Mouse (Mus musculus): ENCODE data around the gene Dsp.

The Dsp gene

GRCm38 (mm10) chr13:38193406-38193805, 42.3 kb downstream of the Dsp start:
- CTCF ChIA-PET: no interaction called here

GRCm38 (mm10) chr13:38201413-38201812, 50.3 kb downstream of the Dsp start:
- CTCF ChIA-PET: no interaction called here

GRCm38 (mm10) chr13:38204171-38204570, 53.1 kb downstream of the Dsp start:
- CTCF ChIA-PET: no interaction called here

- CTCF ChIA-PET: no interaction called here
Measured at GRCm38 (mm10) chr13:38204702-38205482, 53.8 kb downstream of the Dsp start, which contains the start of gene Snrnp48. Gene Snrnp48 (plus strand): TSS chr13:38204938.

- CTCF ChIA-PET: no interaction called here
Measured at GRCm38 (mm10) chr13:38211122-38211521, 60.0 kb downstream of the Dsp start.

- CTCF ChIA-PET: no interaction called here
Measured at GRCm38 (mm10) chr13:38218686-38219085, 67.6 kb downstream of the Dsp start.

- CTCF ChIA-PET: no interaction called here
Measured at GRCm38 (mm10) chr13:38220331-38220730, 69.2 kb downstream of the Dsp start.

- CTCF ChIA-PET: no interaction called here
Measured at GRCm38 (mm10) chr13:38230177-38230821, 79.2 kb downstream of the Dsp start.

- CTCF ChIA-PET: no interaction called here
Measured at GRCm38 (mm10) chr13:38232411-38232810, 81.3 kb downstream of the Dsp start.

- CTCF ChIA-PET: no interaction called here
Measured at GRCm38 (mm10) chr13:38232856-38233625, 81.9 kb downstream of the Dsp start.

GRCm38 (mm10) chr13:38234651-38235050, 83.6 kb downstream of the Dsp start:
- CTCF ChIA-PET: no interaction called here

- CTCF ChIA-PET: no interaction called here
Measured at GRCm38 (mm10) chr13:38235370-38235769, 84.3 kb downstream of the Dsp start.

GRCm38 (mm10) chr13:38248151-38248550, 97.1 kb downstream of the Dsp start:
- CTCF ChIA-PET: no interaction called here
